Mouse (Mus musculus) intestine, embryonic 16.5 days (tissue): ENCODE measurements at regions not wholly inside any gene's neighbourhood (a gene's known extent, or its start where the extent isn't known, plus 50 kb on each side); places are given as distances from the start of the nearest gene placed in this dataset.

Experiments
- ATAC-seq: fragments of 200-750 bp; cut with Nextera tagmentation; 2 replicates; pipeline ENCODE4 v1.8.0; 2017; ENCODE audit warnings: moderate TSS enrichment, moderate library complexity
- H3K27ac ChIP-seq: fragments of 300-500 bp; sonication (generic); 2 replicates; pipeline ENCODE4 v1.5.1; 2014; ENCODE audit warnings: mild to moderate bottlenecking, low read length
- H3K27me3 ChIP-seq: fragments of 300-500 bp; sonication (generic); replicated peaks from 2 replicates; pipeline ENCODE4 v1.6.1; 2014; ENCODE audit warnings: low read length, control low read depth, mixed read lengths; ENCODE audit not compliant: control insufficient read depth, insufficient read depth
- H3K36me3 ChIP-seq: fragments of 300-500 bp; sonication (generic); 2 replicates; pipeline ENCODE4 v1.6.1; 2014; ENCODE audit warnings: low read length, control low read depth; ENCODE audit not compliant: control insufficient read depth, insufficient read depth
- H3K4me1 ChIP-seq: fragments of 300-500 bp; sonication (generic); 2 replicates; pipeline ENCODE4 v1.6.1; 2014; ENCODE audit warnings: low read length, control low read depth, mixed read lengths; ENCODE audit not compliant: control insufficient read depth, insufficient read depth
- H3K4me2 ChIP-seq: fragments of 300-500 bp; sonication (generic); 2 replicates; pipeline ENCODE4 v1.6.1; 2014; ENCODE audit warnings: low read depth, low read length, control low read depth
- H3K4me3 ChIP-seq: fragments of 300-500 bp; sonication (generic); 2 replicates; pipeline ENCODE4 v1.5.1; 2014; ENCODE audit warnings: mild to moderate bottlenecking, low read length
- H3K9ac ChIP-seq: fragments of 300-500 bp; sonication (generic); 2 replicates; pipeline ENCODE4 v1.6.1; 2014; ENCODE audit warnings: low read depth, low read length
- H3K9me3 ChIP-seq: fragments of 300-500 bp; sonication (generic); 2 replicates; pipeline ENCODE4 v1.6.1; 2016; ENCODE audit warnings: low read length, control low read depth; ENCODE audit not compliant: control insufficient read depth
- WGBS: fragments of 180-500 bp; shearing (Covaris S2); extraction: QIAGEN DNeasy Blood & Tissue Kit; methylation state at CpG from one replicate; pipeline ENCODE4 v1.1.7; 2014; 5-methylcytosine and 5-hydroxymethylcytosine counted together

DNA sequence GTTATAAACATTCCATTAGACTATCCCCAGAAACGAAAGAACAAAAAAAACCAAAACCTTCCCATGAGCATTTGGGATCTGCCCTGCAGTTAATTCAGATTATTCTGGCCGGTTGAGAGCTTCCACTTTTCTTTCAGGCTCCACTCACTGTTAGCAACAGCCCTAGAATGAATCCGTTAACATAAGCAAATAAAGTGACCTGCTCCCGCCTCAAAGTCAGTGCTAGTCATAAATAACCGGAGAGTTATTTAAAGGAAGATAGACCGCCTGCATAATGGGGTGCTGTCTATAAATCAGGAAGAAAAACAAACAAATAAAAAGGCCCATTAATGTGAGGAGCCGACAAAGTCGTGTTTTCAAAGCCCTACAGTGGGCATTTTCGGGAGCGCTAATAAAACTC is 103.3 kb downstream of the Tbx4 start:
- Histone ChIP-seq H3K36me3 (no peaks in the 10 kb centered on the region), H3K4me1 (no peaks in the 10 kb centered on the region; the same call in 1 of the 2 replicates), H3K4me2 (peak overlapping the region; percentile 46), H3K27ac (no peak overlapping the region), H3K4me3 (peak overlapping the region; percentile 30), H3K9me3 (no peaks in the 10 kb centered on the region), H3K9ac (0 out of 2 replicates have a peak overlapping the region, but pooled peaks have one; percentile 40), H3K27me3 (0 out of 2 replicates have a peak, but pooled peaks cover 6% of the 10 kb centered on the region)
- ATAC-seq = no peak
- WGBS = 2% methylated on average over 10 of the region's 10 CpGs

DNA sequence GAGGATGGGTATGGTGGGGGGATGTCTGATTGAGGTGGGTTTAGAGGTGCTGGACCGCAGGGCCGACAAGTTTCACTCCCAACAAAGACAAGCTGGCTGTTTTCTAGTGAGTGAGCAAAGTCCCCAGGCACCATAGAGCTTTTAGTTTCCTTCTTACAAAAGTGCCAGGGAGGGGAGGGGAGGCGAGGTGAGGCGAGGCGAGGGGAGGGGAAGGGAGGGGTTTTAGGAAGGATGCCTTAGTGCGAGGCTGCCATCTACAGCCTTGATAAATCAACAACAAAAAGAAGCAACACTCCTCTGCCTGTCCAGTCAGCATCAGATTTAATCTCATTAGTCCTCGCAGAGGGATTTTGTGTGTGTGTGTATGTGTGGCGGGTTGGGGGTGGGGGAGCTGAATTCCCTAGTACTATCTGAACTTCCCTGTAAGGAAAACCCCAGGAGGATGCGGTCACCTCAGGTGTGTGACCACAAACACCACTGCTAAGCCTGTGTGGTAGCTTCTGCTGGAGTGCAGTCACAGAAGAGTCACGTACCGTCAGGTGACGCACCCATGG is 103.8 kb downstream of the Tbx4 start:
- WGBS = 17% methylated on average over 12 of the region's 12 CpGs
- peaks cover 2% of the 10 kb centered on the region for H3K4me1 ChIP-seq
- ATAC-seq = peak; percentile 67; the same call in 1 of the 2 replicates
- H3K9me3 ChIP-seq = no peaks in the 10 kb centered on the region
- H3K4me3 ChIP-seq = peak overlapping the region; percentile 30
- H3K27ac ChIP-seq = no peak overlapping the region
- H3K27me3 ChIP-seq = 0 out of 2 replicates have a peak, but pooled peaks cover 6% of the 10 kb centered on the region
- 0 out of 2 replicates have a peak overlapping the region, but pooled peaks have one; percentile 40 for H3K9ac ChIP-seq
- H3K36me3 ChIP-seq = no peaks in the 10 kb centered on the region
- H3K4me2 ChIP-seq = peak overlapping the region; percentile 46

DNA sequence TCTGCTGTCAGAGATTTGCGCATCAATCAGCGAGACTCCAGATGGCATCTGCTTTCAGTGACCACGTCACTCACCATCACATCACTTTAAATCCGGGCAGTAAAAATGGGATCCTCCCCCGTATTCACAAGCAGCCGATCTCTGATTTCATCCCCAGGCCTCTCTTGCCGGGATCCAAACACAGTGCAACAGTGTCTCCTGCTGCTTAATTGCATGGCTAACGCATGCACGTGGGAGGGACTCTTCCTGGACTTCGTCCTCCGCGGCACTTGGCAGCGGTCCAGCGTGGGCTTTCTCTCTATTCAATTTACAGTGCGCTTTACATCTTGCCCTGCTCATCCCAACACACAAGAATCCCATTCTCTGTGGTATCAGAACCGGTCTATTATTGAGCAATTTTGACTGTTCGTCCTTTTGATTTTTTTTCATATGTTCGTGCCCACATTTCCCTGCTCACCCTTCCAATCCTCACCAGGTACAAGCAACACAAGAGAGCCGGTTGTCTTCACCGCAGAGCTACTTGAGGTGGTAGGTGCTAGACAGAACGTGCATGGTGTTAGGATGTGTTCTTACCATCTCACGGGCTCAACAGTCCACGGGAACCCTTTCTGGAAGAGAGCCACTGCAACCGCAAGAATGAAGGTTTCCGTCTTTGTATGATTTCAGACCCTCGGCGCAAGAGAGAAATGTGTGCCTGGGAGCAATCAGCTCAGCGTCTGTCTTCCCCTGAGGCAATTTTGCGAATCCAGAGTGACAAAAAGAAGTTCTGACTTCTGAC is 109.3 kb downstream of the Tbx4 start:
- 35% methylated on average over 29 of the region's 29 CpGs for WGBS
- H3K9ac ChIP-seq = no peak overlapping the region

DNA sequence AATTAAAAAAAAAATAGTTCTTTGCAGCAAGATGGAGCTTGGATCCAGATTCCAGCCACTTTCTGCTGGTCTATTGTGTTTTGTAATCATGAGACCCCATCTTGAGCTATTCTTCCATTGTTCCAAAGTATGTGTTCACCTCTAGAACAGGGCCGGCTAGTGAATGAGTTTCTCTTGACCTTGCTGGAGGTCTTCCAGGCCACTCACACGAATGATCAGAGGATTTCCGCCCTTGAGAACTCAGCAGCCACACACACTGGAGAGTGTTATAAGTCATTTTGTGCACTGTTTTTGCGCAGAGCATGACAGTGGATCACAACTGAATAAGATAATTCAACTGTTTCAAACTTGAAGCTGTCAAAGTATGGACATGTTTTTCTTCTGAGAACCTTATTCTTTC is 110.5 kb downstream of the Tbx4 start:
- H3K4me2 ChIP-seq = no peak overlapping the region
- H3K9me3 ChIP-seq = no peaks in the 10 kb centered on the region
- 68% methylated on average over 4 of the region's 4 CpGs for WGBS
- no peak overlapping the region for H3K4me3 ChIP-seq
- peaks cover 8% of the 10 kb centered on the region for H3K4me1 ChIP-seq
- H3K36me3 ChIP-seq = no peaks in the 10 kb centered on the region
- H3K9ac ChIP-seq = no peak overlapping the region
- no peaks in the 10 kb centered on the region for H3K27me3 ChIP-seq
- ATAC-seq = no peak
- H3K27ac ChIP-seq = no peak overlapping the region

More for the DNA sequence above, 109.3 kb downstream of the Tbx4 start:
- no peaks in the 10 kb centered on the region for H3K9me3 ChIP-seq
- H3K27ac ChIP-seq = no peak overlapping the region
- H3K4me3 ChIP-seq = peak overlapping the region; percentile 26; the same call in 1 of the 2 replicates
- peaks cover 8% of the 10 kb centered on the region for H3K4me1 ChIP-seq
- 0 out of 2 replicates have a peak, but pooled peaks cover 3% of the 10 kb centered on the region for H3K27me3 ChIP-seq
- ATAC-seq = peak; percentile 85
- H3K4me2 ChIP-seq = peak overlapping the region; percentile 51
- no peaks in the 10 kb centered on the region for H3K36me3 ChIP-seq

DNA sequence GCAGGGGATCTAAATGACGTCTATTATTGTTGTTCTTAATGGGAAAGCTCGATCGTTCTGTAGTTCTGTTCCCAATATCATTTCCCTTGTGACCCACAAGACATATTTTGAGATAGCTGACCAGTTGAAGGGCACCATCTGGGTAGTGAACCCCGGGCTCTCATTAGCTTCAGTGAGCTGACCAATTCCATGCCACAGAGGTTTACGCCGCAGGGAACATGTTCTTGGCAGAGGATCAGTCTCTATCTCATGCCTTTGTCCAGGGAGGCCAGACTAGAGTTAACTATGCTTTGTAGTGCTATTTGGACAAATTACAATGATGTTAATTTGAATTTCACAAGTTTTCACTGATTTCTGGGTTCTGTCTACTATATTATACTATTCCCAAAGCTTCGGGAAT is 117.1 kb downstream of the Tbx4 start:
- no peak for ATAC-seq
- Histone ChIP-seq H3K27me3 (no peaks in the 10 kb centered on the region), H3K4me2 (no peak overlapping the region), H3K9me3 (no peaks in the 10 kb centered on the region), H3K4me3 (no peak overlapping the region), H3K9ac (no peak overlapping the region), H3K4me1 (no peaks in the 10 kb centered on the region), H3K36me3 (no peaks in the 10 kb centered on the region), H3K27ac (no peak overlapping the region)
- WGBS = 82% methylated on average over 7 of the region's 7 CpGs

DNA sequence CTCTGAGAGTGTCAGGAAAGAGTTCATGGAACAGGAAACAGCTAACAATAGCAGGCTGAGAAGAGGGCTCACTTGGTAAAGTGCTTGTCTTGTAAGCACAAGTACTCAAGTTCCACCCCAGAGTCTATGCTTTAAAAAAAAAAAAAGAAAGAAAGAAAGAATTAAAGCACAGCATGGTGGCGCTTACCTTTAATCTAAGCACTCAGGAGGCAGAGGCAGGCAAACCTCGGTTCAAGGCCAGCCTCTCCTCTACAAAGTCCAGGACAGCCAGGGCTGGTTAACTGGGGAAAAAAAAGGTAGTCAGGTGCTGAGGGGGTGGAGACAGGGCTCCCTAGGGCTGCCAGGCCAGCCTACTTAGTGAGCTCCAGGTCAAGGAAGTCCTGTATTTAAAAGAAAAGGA is 119.1 kb downstream of the Tbx4 start:
- H3K27me3 ChIP-seq = no peaks in the 10 kb centered on the region
- no peak overlapping the region for H3K4me2 ChIP-seq
- WGBS = 80% methylated on average over 2 of the region's 2 CpGs
- H3K27ac ChIP-seq = no peak overlapping the region
- H3K4me1 ChIP-seq = no peaks in the 10 kb centered on the region
- no peak overlapping the region for H3K4me3 ChIP-seq
- ATAC-seq = no peak
- H3K36me3 ChIP-seq = no peaks in the 10 kb centered on the region
- H3K9me3 ChIP-seq = no peaks in the 10 kb centered on the region
- H3K9ac ChIP-seq = no peak overlapping the region

DNA sequence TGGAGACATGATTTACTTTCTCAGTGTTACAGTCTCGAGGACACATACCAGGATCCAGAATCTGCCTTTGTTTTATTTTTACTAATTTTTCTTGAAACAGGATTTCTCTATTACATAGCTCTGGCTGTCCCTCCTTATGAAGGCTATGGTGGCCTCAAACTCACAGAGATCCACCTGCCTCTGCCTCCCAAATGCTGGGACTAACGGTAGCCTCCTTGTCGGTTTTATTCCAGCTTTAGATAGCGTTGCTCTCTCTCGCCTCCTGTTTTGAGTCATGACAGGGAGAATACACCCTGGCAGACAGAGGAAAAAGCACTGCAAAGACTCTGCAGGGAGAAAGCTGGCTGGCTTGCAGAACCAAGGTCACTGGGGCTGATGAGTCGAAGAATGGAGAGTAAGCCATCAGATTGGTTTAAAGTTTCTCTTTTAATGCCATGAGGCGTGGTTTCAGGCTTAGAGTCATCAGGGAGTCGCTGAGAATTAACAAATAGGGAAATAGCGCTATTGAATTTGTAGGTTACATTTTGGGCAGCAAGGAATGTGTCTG is 119.8 kb downstream of the Tbx4 start:
- Histone ChIP-seq H3K4me3 (no peak overlapping the region), H3K4me2 (no peak overlapping the region), H3K27ac (no peak overlapping the region), H3K27me3 (no peaks in the 10 kb centered on the region), H3K9ac (no peak overlapping the region), H3K36me3 (no peaks in the 10 kb centered on the region), H3K4me1 (no peaks in the 10 kb centered on the region), H3K9me3 (no peaks in the 10 kb centered on the region)
- no peak for ATAC-seq
- 78% methylated on average over 9 of the region's 9 CpGs for WGBS

DNA sequence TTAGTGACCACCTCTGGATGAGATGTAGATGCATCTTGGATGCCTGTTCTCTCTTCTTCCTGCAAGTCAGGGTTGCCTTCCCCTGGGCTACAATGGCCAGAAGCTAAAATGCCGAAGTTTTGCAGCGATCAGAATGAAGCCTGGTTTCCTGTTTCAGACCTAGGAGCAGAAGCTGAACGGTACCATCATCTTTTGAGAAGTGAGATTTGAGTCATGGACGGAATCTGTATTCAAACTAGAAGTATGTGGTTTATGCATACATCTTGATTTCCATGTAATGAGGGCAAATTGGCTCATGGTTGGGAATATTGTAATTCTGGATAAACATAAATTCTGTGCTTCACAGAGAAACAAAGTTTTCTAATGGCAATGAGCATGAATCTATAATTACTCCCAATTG is 120.6 kb downstream of the Tbx4 start:
- no peaks in the 10 kb centered on the region for H3K36me3 ChIP-seq
- no peak for ATAC-seq
- no peaks in the 10 kb centered on the region for H3K9me3 ChIP-seq
- no peak overlapping the region for H3K9ac ChIP-seq
- 91% methylated on average over 4 of the region's 4 CpGs for WGBS
- H3K4me1 ChIP-seq = no peaks in the 10 kb centered on the region
- H3K27me3 ChIP-seq = no peaks in the 10 kb centered on the region
- H3K27ac ChIP-seq = no peak overlapping the region
- no peak overlapping the region for H3K4me3 ChIP-seq
- no peak overlapping the region for H3K4me2 ChIP-seq
